Mouse (Mus musculus) adrenal gland, postnatal 4 days (tissue): ENCODE measurements around the gene Dhx58. TPM values are rescaled to one million over a fixed set of nuclear protein-coding genes. Genes with fewer than 3 reads are reported as not detected.
"Not testable (repeated sequence)": the region's sequence is repeated elsewhere in the genome, so short reads cannot be mapped to it uniquely, and the experiment has no call there.

Experiments used
- DNase-seq, 2 experiments: peaks; one replicate each; pipeline ENCODE4 v3.0.0; 2021 to 2022; ENCODE audit warnings: low spot score in 2 of 2, mixed read lengths in 2 of 2
- total RNA-seq, 2 experiments: library from RNA; stranded (reverse); gene quantifications; 2 replicates each; pipeline ENCODE4 v1.2.3; 2021

Gene Dhx58
- total RNA-seq, 2 experiments from 2014 or later = 12.6 to 14.2 TPM

DNA sequence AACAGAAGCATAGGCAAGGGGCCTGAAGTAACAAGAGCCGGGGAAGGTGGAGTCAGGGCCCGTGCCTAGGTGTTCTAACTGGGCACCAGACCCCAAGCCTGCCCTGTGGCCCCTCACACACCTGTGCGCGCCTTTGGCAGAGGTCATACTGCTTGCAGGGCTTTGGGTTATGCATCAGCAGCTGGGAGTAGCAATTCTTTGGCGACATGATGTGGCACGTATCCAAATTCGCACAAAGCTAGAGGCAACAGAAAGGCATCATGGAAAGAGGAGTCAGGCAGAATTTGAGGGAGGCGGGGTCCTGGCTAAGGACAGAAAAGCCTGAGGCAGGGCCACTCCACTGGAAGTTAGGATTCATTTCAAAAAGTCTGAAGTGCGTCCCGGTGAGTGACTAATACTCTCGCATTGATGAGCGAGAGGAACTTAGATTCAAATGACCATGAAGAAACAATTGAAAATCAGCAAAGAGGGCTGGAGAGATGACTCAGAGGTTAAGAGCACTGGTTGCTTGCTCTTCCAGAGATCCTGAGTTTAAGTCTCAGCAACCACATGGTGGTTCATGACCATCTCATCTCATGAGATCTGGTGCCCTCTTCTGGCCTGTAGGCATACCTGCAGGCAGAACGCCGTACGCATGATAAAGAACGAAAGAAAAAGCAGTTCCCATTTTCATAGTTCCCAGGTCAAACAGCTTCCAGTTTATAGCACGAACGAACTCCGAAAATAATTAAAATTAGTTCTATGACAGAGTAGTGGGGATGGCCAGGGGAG is 1.8 kb downstream of the Dhx58 start:
- no peak for DNase-seq

GRCm38 (mm10) chr11:100701301-100701700 is 2.8 kb downstream of the Dhx58 start:
- DNase-seq = peak in 1 of 2 experiments; percentile 47

DNA sequence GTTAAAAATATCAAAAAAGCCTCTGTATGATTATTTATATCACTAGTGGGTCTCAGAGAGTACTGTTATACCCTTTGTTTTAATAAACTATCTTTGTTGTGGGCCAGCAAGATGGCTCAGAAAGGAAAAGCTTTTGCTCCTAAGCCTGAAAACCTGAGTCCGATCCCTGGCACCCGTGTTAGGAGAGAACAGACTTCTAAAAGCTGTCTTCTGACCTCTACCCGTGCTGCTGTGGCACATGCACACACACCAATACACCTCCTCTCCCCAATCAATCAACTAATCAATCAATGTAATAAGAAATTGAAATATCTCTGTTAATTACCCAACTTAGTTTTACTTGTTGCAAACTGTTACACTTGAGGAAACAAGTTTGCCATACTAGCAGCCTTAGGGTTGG is 3.4 kb downstream of the Dhx58 start:
- no peak for DNase-seq

GRCm38 (mm10) chr11:100697921-100698320 is 6.2 kb downstream of the Dhx58 start:
- DNase-seq = no peak

DNA sequence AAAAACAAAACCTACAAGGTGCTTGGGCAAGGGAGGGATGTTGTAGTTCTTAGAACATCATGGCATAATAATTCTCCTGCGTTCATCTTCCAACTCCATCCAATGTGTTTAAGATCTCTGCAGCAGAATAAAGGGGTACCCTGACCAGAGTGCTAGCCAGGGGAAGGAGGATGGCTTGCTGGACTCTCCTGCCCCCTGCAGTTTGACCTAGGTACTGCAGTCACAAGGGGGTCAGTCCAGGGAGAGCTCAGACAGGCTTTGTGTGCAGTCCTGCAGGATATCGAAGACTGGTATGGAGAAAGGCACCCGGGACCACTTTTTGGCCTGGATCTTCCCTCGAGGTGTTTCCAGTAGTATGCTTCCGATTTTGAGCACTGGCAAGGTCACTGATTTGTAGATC is 9.1 kb downstream of the Dhx58 start:
- peak; percentile 51 to 69 for DNase-seq

DNA sequence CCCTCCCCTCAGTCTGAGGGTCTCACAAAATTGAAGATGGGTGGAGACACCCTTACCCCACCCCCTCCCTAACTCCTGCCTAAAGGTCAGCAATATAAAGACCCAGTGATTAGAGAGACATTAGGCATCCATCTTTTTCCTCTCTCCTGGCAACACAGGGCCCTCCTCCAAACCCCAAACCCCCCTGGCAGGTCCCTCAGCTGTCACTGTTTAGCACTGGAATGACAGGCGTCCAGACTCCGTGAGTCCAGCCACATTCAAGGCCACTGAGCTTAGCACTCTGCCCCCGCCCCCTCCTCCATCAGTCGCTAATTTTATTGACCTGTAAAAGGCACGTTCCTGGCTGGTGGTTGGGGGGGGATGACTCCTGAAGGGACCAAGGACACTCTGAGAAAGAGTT is 10.9 kb downstream of the Dhx58 start:
- DNase-seq = no peak

GRCm38 (mm10) chr11:100692164-100692616 is 11.9 kb downstream of the Dhx58 start, which contains the start of gene Zfp385c:
Gene Zfp385c, minus strand, starts transcription at chr11:100692455.
- DNase-seq = no peak

DNA sequence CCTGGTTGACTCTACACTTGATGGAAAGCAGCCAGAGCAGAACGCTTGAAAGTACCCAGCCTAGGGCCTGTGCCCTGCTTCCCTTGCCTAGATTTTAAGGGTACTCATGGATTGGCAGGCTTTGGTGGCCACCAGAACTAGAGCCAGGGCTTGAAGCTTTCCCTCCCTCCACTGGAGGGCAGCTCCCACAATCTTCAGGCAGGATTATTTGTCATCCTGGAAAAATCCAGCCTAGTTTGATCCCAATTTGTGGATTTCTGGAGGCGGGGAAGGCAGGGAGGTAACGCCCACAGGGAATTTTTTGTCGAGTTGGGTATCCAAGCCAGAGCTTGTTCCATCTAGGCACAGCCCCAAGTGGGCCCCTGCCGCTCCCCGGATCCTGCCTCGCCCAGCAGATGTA is 13.7 kb downstream of the Dhx58 start:
- DNase-seq = no peak

DNA sequence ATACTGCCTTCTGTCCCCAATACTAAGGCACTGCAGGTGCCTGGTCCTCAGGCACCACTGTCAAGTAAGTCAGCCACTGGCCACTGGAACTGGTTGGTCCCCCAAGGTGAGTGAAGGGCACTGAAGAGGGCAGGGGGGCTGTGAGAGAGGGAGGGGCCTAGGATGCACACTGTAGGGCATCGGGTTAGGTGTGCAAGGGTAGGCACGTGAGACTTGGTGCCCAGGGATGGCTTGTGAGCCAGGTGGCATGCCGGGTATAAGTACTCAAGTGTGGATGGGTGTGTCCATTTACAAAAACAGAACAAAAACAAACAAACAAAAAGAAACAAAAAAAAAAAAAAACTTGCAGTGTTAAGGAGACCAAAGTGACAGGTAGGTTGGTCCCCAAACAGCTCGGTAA is 15.6 kb downstream of the Dhx58 start:
- no peak for DNase-seq

- no peak for DNase-seq
Observed at GRCm38 (mm10) chr11:100687265-100687664, 16.8 kb downstream of the Dhx58 start.

- DNase-seq = no peak
Observed at GRCm38 (mm10) chr11:100685371-100685770, 18.7 kb downstream of the Dhx58 start.

DNA sequence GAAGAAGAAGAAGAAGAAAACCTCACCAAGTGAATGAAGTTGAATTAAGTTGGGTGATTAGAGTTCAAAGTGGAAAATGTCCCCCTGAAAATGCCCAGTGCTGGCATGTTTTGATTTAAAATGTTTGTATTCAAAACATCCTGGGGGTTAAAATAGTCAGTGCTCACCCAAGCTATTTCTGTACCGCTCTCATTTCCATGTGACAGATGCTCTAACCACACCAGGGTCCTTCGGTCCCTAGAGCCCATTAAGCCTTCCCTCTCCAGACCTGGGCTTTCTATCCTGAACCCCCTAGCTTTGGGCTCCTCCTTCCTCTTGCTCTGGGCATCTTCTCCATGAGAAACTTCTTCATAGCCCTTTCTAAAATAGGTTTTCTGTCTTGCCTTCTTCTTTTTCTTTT is 20.0 kb downstream of the Dhx58 start:
- no peak for DNase-seq

DNA sequence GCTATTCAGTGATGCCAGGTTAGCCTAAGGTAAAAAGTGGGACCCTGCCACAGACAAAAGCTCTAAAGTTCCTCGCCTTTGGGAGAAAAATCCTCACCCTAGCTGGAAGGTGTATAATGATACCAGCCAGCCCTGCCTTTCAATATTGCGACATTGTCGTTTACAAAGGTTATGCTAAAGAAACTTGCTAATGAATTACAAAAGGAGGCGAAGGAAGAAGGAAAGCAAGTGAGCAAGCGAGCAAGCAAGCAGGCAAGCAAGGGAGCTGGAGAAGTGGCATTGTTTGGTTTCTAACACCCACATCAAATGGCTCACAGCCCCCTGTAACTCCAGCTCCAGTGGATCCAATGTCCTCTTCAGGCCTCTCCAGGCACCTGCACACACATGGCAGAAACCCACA is 21.5 kb downstream of the Dhx58 start:
- DNase-seq = no peak

DNA sequence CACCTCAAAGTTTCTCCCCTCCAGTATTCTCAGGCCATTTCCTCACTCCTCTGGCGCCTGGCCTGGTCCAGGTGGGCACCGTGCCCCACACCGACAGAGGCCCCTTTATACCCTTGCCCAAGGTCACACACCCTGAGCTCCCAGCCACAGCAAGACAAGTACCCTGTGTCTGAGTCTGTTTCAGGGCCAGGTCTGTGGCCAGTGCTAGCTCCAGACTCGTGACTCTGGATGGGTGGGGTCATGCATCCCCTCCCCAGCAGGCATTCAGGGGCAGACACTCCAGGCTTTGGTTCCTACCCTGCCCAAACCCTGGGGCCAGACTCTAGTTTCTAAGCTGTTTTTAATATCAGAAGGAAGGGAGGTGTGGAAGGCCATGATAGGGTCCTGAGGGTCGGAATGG is 22.2 kb downstream of the Dhx58 start:
- no peak for DNase-seq

GRCm38 (mm10) chr11:100677810-100678209 is 26.3 kb downstream of the Dhx58 start:
- DNase-seq = no peak

DNA sequence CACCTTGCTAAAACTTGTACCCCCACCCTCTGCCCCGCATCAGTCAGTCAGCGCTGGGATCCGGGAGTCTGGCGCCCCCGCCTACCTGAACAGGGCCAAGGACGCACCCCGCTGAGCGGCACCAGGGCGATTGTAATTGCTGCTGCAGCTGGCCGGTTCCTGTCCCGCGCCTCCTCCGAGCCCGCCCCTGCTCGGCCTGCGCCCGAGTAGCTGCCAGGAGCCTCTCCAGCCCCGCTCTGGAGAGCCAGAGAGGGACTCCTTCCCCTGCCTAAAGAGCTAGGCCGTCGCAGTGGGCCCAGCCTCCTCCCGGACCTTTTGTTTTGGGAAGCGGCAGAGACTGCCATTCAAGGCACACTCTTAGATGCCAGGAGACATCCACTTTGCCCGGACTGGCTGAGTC is 30.9 kb downstream of the Dhx58 start:
- DNase-seq = peak in 1 of 2 experiments; percentile 19

- DNase-seq = no peak
Observed at GRCm38 (mm10) chr11:100671956-100672355, 32.1 kb downstream of the Dhx58 start.

GRCm38 (mm10) chr11:100671049-100671448 is 33.0 kb downstream of the Dhx58 start:
- DNase-seq = no peak

GRCm38 (mm10) chr11:100659806-100660205 is 44.3 kb downstream of the Dhx58 start:
- no peak for DNase-seq

- no peak for DNase-seq
Observed at GRCm38 (mm10) chr11:100656458-100656857, 47.6 kb downstream of the Dhx58 start.

DNA sequence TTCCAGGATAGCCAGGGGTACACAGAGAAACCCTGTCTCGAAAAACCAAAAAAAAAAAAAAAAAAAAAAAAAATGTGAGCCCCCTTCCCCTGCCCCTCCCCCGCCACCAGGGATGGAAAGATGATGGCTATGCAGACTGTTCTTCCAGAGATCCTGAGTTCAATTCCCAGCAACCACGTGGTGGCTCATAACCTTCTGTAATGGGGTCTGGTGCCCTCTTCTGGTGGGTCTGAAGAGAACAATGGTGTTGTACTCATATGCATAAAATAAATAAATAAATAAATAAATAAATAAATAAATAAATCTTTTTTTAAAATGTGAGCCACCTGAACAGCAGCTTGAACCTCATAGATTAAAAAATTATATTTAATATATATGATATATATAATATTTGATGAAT is 48.5 kb downstream of the Dhx58 start:
- DNase-seq = not testable (repeated sequence)

DNA sequence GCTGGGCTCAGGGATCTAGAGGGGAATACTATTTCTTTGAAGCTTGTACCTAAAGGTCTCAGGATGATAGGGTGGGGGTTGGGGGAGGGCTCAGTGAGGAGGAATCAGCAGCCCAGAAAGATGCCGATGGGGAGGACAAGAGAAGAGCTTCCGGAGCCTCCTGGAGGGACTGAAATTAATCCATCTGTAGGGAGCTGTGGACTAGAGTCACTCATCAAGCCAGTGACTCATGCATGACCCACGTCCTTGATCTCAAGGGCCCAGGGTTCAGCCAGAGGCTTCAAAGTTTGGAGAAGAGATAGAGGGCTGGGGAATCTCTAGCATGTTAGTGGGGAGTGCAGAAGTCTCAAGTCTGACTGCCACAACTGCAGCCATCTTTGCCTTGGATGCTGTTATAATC is 52.3 kb downstream of the Dhx58 start:
- DNase-seq = no peak

- DNase-seq = no peak
Observed at GRCm38 (mm10) chr11:100651205-100651604, 52.9 kb downstream of the Dhx58 start.
